Mouse (Mus musculus) hindbrain, embryonic 14.5 days (tissue): ENCODE measurements around the gene Rps6ka5. TPM values are rescaled to one million over a fixed set of nuclear protein-coding genes. Genes with fewer than 3 reads are reported as not detected.

ENCODE experiments used
- polyA plus RNA-seq: library from polyadenylated mRNA; unstranded; fragments of >200 nt; fragmentation: Nextera tagmentation; extraction: Ambion mirVana; gene quantifications from 2 replicates; pipeline ENCODE4 v1.2.1, GENCODE M21; 2014

The Rps6ka5 gene
- polyA plus RNA-seq, 1 experiment from 2014 or later = 6.3 TPM

Other genes starting within 250 kb of the Rps6ka5 start
- gene Ttc7b, start 206.2 kb downstream of the Rps6ka5 start, polyA plus RNA-seq = 12.2 and 12.4 TPM in 2 replicates
- 3.2 and 3.6 TPM in 2 replicates for gene Dglucy, start 52.1 kb upstream of the Rps6ka5 start, polyA plus RNA-seq
- gene Gpr68, start 181.2 kb upstream of the Rps6ka5 start, polyA plus RNA-seq = 3.1 and 3.7 TPM in 2 replicates